Mouse (Mus musculus) lung, embryonic 14.5 days (tissue): ENCODE results near the gene Pld6. TPM values are rescaled to one million over a fixed set of nuclear protein-coding genes. Genes with fewer than 3 reads are reported as not detected.

ENCODE experiments used
- ATAC-seq: fragments of 200-750 bp; cut with Nextera tagmentation; 2 replicates; pipeline ENCODE4 v1.8.0; 2017; ENCODE audit warnings: mild to moderate bottlenecking, moderate TSS enrichment, moderate library complexity; ENCODE audit not compliant: insufficient read depth
- DNase-seq: peaks from one replicate; pipeline ENCODE4 v3.0.0-alpha.2; 2015
- H3K27ac ChIP-seq: fragments of 300-500 bp; sonication (generic); 2 replicates; pipeline ENCODE4 v1.5.1; 2014; ENCODE audit warnings: low read depth, mild to moderate bottlenecking, moderate library complexity
- H3K27me3 ChIP-seq: fragments of 300-500 bp; sonication (generic); 2 replicates; pipeline ENCODE4 v1.6.1; 2014; ENCODE audit warnings: low read length, control low read depth; ENCODE audit not compliant: insufficient read depth
- H3K36me3 ChIP-seq: fragments of 300-500 bp; sonication (generic); 2 replicates; pipeline ENCODE4 v1.6.1; 2014; ENCODE audit warnings: control low read depth; ENCODE audit not compliant: insufficient read depth
- H3K4me1 ChIP-seq: fragments of 300-500 bp; sonication (generic); 2 replicates; pipeline ENCODE4 v1.6.1; 2014; ENCODE audit warnings: antibody characterized with exemption, control low read depth; ENCODE audit not compliant: insufficient read depth
- H3K4me2 ChIP-seq: fragments of 300-500 bp; sonication (generic); 2 replicates; pipeline ENCODE4 v1.6.1; 2014; ENCODE audit warnings: mild to moderate bottlenecking
- H3K4me3 ChIP-seq: fragments of 300-500 bp; sonication (generic); 2 replicates; pipeline ENCODE4 v1.5.1; 2014; ENCODE audit warnings: low read depth, low read length
- H3K9ac ChIP-seq: fragments of 300-500 bp; sonication (generic); 2 replicates; pipeline ENCODE4 v1.6.1; 2014
- H3K9me3 ChIP-seq: fragments of 300-500 bp; sonication (generic); 2 replicates; pipeline ENCODE4 v1.6.1; 2016; ENCODE audit warnings: low read depth, low read length, control low read depth
- CTCF ChIP-seq: IDR thresholded peaks from 2 replicates; pipeline ENCODE4 v1.5.1; 2016; ENCODE audit warnings: antibody characterized with exemption, low read depth
- WGBS: fragments of 180-500 bp; shearing (Covaris S2); extraction: QIAGEN DNeasy Blood & Tissue Kit; methylation state at CpG from one replicate; pipeline ENCODE4 v1.1.7; 2014; 5-methylcytosine and 5-hydroxymethylcytosine counted together
- polyA plus RNA-seq: library from polyadenylated mRNA; unstranded; fragments of >200 nt; fragmentation: Nextera tagmentation; extraction: Ambion mirVana; gene quantifications from 2 replicates; pipeline ENCODE4 v1.2.1, GENCODE M21; 2014

The Pld6 gene
- polyA plus RNA-seq, 1 experiment from 2014 or later: 1.8 TPM

- H3K36me3 ChIP-seq: peaks cover 67% of the 10 kb centered on the region
- TF ChIP-seq CTCF: no peak
- DNase-seq (no peak), ATAC-seq (no peak)
- H3K9me3 ChIP-seq: no peaks in the 10 kb centered on the region
- H3K27me3 ChIP-seq: no peaks in the 10 kb centered on the region
- H3K27ac ChIP-seq: no peak overlapping the region
- H3K4me3 ChIP-seq: no peak overlapping the region
- WGBS: 95% methylated on average over 1 of the region's 1 CpGs
- no peak overlapping the region for H3K4me2 ChIP-seq
- H3K9ac ChIP-seq: no peak overlapping the region
- H3K4me1 ChIP-seq: peaks cover 7% of the 10 kb centered on the region; the same call in 1 of the 2 replicates
Observed at GRCm38 (mm10) chr11:59805256-59805655, 17.8 kb upstream of the Pld6 start.

GRCm38 (mm10) chr11:59804409-59805110 is 17.1 kb upstream of the Pld6 start:
- WGBS: 89% methylated on average over 22 of the region's 22 CpGs

GRCm38 (mm10) chr11:59803516-59803915 is 16.1 kb upstream of the Pld6 start:
- no peak for ATAC-seq
- Histone ChIP-seq H3K4me3 (no peak overlapping the region), H3K4me1 (peaks cover 2% of the 10 kb centered on the region; the same call in 1 of the 2 replicates), H3K9ac (no peak overlapping the region), H3K27ac (no peak overlapping the region), H3K9me3 (no peaks in the 10 kb centered on the region), H3K36me3 (peaks cover 80% of the 10 kb centered on the region), H3K27me3 (no peaks in the 10 kb centered on the region), H3K4me2 (no peak overlapping the region)
- no peak for DNase-seq
- no peak for TF ChIP-seq CTCF
- WGBS: 81% methylated on average over 14 of the region's 14 CpGs

More at GRCm38 (mm10) chr11:59804409-59805110, 17.1 kb upstream of the Pld6 start:
- H3K4me1 ChIP-seq: peaks cover 7% of the 10 kb centered on the region; the same call in 1 of the 2 replicates
- no peaks in the 10 kb centered on the region for H3K27me3 ChIP-seq
- H3K27ac ChIP-seq: no peak overlapping the region
- peaks cover 74% of the 10 kb centered on the region for H3K36me3 ChIP-seq
- DNase-seq (no peak), ATAC-seq (no peak)
- no peak overlapping the region for H3K4me3 ChIP-seq
- H3K9ac ChIP-seq: no peak overlapping the region
- H3K9me3 ChIP-seq: no peaks in the 10 kb centered on the region
- H3K4me2 ChIP-seq: no peak overlapping the region
- TF ChIP-seq CTCF: no peak

GRCm38 (mm10) chr11:59801881-59802280 is 14.4 kb upstream of the Pld6 start:
- Histone ChIP-seq H3K27ac (no peak overlapping the region), H3K36me3 (peaks cover 88% of the 10 kb centered on the region), H3K9me3 (no peaks in the 10 kb centered on the region), H3K4me3 (no peak overlapping the region), H3K27me3 (no peaks in the 10 kb centered on the region), H3K4me1 (no peaks in the 10 kb centered on the region), H3K9ac (no peak overlapping the region), H3K4me2 (no peak overlapping the region)
- WGBS: 94% methylated on average over 8 of the region's 8 CpGs
- TF ChIP-seq CTCF: no peak
- no peak for DNase-seq
- ATAC-seq: no peak

- H3K27ac ChIP-seq: no peak overlapping the region
- no peaks in the 10 kb centered on the region for H3K27me3 ChIP-seq
- no peak for DNase-seq
- no peaks in the 10 kb centered on the region for H3K4me1 ChIP-seq
- TF ChIP-seq CTCF: no peak
- WGBS: 91% methylated on average over 10 of the region's 10 CpGs
- no peak overlapping the region for H3K4me2 ChIP-seq
- H3K36me3 ChIP-seq: peaks cover 86% of the 10 kb centered on the region
- no peak for ATAC-seq
- no peak overlapping the region for H3K9ac ChIP-seq
- H3K4me3 ChIP-seq: no peak overlapping the region
- no peaks in the 10 kb centered on the region for H3K9me3 ChIP-seq
Observed at GRCm38 (mm10) chr11:59800412-59800811, 13.0 kb upstream of the Pld6 start.

GRCm38 (mm10) chr11:59793390-59793789 is 5.9 kb upstream of the Pld6 start:
- Histone ChIP-seq H3K4me1 (no peaks in the 10 kb centered on the region), H3K4me2 (no peak overlapping the region), H3K27me3 (no peaks in the 10 kb centered on the region), H3K36me3 (peaks cover 68% of the 10 kb centered on the region), H3K9me3 (no peaks in the 10 kb centered on the region), H3K4me3 (no peak overlapping the region), H3K9ac (no peak overlapping the region), H3K27ac (no peak overlapping the region)
- peak; percentile 34 for DNase-seq
- no peak for TF ChIP-seq CTCF
- WGBS: 63% methylated on average over 6 of the region's 6 CpGs
- peak; percentile 24; the same call in 1 of the 2 replicates for ATAC-seq

GRCm38 (mm10) chr11:59789311-59789710 is 1.9 kb upstream of the Pld6 start:
- TF ChIP-seq CTCF: no peak
- no peaks in the 10 kb centered on the region for H3K9me3 ChIP-seq

More at GRCm38 (mm10) chr11:59789311-59789710, 1.9 kb upstream of the Pld6 start:
- Histone ChIP-seq H3K36me3 (peaks cover 29% of the 10 kb centered on the region), H3K4me2 (no peak overlapping the region), H3K9ac (no peak overlapping the region), H3K4me1 (0 out of 2 replicates have a peak, but pooled peaks cover 3% of the 10 kb centered on the region), H3K4me3 (no peak overlapping the region), H3K27me3 (no peaks in the 10 kb centered on the region), H3K27ac (no peak overlapping the region)
- DNase-seq (no peak), ATAC-seq (no peak)
- 84% methylated on average over 1 of the region's 1 CpGs for WGBS
